Mouse (Mus musculus): Measurements from ENCODE around the gene Rbpms2.

The Rbpms2 gene

GRCm38 (mm10) chr9:65629025-65629766 is at the start of gene Rbpms2:
Gene Rbpms2 (plus strand): TSS chr9:65629648.
- no peak for DNase-seq (ENCODE audit: extremely low read depth, low read depth)

DNA sequence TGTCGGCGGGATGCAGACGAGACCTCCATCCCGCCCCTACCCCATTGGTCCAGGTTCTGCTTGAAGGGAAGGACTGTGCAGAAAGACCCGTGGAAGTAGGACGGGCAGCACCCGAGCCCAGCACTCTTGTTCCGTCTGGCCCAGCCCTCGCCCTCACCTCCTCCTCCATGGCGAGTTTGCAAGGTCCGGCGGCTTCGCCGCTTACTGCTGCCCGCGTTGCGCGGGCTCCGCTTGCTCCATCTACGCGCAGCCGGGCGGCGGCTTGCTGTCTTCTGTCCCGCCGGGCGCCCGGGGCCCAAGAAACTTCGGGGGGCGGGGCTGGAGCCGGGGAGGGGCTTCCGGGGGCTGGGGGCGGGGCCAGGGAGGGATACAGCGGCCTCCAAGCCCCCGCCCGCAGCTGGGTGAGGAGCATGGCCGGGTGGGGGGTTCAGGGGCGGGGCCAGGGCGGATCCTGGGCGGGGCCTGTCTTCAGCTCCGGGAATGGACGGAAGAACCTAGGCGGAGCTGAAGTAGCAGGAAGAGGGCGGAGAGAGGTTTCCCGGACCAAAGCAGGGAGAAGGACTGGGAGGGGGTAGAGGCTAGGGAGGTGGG is 49.6 kb upstream of the Rbpms2 start, which contains the start of gene Plekho2:
TSS of gene Plekho2 (minus strand) at position 260 of the 591 bp plus-strand sequence.
- peak; percentile 89 for DNase-seq (ENCODE audit: extremely low read depth, low read depth)

DNA sequence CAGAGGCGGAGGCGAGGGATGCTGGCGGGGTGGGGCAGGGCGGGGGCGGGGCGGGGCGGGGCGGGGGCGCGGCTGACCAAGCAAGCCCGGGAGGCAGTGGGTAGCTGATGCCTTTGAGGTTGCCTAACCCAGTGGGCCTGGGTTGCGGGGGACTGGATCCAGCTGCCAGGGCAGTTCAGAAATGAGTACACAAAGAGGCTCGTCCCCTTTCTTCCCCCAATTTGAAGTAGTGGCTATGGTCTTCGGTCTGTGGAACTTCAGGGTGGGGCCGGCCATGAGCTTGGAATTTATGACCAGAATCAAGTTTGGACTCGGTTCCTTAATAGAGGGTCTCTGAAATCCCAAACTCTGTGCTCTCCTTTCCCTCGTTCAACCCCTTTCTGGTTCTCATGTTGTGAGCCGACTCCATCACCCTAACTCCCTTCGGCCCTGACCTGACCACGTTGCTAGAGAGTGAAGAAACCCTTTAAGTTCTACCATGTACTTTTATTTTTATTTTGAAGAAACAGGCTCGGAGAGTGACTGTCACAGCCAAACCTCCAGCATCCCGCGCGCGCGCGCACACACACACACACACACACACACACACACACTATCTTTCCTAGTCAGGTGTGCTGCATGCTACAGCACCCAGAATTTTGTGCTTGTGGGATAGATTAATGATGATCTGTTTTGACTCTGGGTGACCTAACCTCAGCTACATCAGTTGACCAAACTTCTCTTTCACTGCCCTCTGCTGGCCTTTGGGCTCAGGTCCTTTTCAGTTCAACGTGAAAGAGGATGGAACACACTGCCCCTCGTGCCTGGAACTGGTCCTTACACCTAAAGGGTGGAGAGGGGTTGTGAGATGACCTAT is 48.8 kb upstream of the Rbpms2 start:
- DNase-seq (ENCODE audit: extremely low read depth, low read depth), result peak; percentile 86

DNA sequence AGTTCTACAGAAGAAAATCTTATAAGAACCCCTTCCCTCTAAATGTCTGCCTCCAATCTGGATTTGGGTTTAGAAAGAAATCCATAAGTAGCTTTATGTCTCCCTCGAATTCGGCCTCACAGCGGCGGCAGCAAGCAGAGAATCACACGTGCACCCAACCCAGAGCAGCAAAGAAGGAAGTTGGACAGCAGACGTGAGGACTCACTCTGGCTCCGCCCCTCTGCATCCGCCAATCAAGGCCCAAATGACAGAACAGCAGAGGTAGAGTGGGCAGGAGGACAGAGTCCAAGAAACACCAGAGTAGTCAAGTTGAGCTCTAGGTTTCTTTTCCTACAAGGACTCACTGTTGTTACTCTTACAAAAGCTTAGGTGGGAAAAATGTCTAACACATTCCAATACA is 46.4 kb upstream of the Rbpms2 start:
- peak; percentile 88 for DNase-seq (ENCODE audit: extremely low read depth, low read depth)

GRCm38 (mm10) chr9:65586406-65587269 is 42.8 kb upstream of the Rbpms2 start, which contains the start of gene Pif1:
Gene Pif1 (plus strand): TSS chr9:65587160.
- peak; percentile 91 for DNase-seq (ENCODE audit: extremely low read depth, low read depth)

DNA sequence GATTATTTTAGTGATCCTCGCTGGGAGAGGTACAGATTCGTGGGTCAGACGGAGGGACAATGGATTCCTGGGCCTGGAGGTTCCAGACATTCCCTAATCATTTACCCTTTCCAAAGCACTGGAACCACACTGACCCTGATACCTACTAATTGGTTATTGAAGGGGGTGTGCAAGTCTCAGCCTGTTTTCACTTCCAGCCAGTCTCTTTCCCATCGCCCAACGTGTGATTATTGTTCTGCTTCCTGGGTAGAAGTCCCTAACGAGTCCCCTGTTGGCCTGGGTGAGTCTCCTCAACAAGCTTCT is 42.2 kb upstream of the Rbpms2 start:
- no peak for DNase-seq (ENCODE audit: extremely low read depth, low read depth)

- peak; percentile 26 for DNase-seq (ENCODE audit: extremely low read depth, low read depth)
These were observed 41.7 kb upstream of the Rbpms2 start for GRCm38 (mm10) chr9:65587573-65588358.

DNA sequence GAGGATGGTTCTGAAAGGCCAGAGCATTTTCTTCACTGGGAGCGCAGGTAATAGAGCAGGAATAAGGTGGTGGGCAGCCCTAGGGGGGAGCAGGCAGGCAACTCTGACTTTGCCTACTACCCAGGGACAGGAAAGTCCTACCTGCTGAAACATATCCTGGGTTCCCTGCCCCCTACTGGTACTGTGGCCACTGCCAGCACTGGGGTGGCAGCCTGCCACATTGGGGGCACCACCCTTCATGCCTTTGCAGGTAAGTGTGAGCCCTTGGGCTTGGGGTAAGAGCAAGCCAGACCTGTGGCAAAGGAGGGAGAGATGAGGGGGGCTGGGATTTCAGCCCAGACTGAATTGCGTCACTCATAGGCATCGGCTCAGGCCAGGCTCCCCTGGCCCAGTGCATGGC is 40.4 kb upstream of the Rbpms2 start:
- DNase-seq (ENCODE audit: extremely low read depth, low read depth), result no peak

DNA sequence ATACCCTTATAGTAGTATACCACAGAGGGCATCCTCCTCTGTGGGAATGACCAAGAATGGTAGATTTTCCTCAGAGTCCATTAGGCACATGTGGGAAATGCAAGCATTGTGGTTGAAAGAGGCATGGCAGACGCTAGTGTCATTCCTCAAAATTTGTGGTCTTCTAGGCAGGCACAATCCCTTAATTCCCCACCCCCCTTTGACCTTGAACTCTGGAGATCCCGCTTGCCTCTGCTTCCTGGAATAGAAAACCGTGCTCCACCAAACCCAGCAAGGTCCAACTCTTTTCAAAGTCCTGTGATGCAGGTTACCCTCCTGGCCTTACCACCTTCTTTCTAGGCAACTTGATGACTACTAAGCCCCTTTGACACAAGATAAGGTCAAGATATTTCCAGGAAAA is 36.7 kb upstream of the Rbpms2 start:
- DNase-seq (ENCODE audit: extremely low read depth, low read depth), result no peak

DNA sequence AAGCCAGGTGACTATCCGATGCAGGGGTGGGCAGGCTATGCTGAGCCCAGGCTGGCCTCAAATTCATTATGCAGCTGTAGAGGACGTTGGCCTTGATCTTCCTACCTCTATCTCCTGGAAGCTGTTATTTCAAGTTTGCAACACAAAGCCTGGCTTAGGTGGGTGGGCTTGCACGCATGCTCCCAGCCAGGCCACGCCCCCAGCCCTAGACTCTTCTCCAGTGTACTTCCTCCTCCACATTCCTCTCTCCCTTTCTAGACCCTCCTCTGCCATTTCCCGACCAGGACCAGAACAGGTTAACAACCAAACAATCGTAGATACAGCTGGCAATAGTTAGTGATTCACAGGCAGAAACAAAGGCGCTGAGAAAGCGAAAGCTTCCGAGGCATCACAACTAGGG is 35.9 kb upstream of the Rbpms2 start:
- DNase-seq (ENCODE audit: extremely low read depth, low read depth), result no peak

DNA sequence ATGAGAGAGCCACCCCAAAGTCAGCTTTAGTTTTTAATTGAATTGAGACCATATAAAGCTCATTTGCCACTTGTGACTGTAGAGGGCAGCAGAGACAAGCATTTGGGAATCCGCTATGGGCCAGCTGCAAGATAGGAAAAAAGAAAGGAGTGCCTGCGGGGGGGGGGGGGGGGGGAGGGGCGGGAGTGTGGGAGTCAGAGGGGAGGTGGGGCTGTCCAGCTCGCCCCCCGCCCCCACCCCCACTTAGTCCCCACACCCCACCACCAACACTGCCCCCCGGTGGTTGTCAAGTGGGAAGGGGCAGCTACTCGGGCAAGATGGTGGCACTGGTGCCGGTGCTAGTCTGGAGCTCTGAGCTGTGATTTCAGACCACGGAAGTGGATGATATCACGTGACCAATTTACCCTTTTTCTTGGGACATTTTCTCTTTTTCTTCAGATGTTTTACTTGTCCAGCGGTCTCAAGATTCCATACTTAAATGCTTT is 30.6 kb upstream of the Rbpms2 start:
- peak; percentile 31 for DNase-seq (ENCODE audit: extremely low read depth, low read depth)

- no peak for DNase-seq (ENCODE audit: extremely low read depth, low read depth)
These were observed 28.5 kb upstream of the Rbpms2 start for GRCm38 (mm10) chr9:65600951-65601350.

DNA sequence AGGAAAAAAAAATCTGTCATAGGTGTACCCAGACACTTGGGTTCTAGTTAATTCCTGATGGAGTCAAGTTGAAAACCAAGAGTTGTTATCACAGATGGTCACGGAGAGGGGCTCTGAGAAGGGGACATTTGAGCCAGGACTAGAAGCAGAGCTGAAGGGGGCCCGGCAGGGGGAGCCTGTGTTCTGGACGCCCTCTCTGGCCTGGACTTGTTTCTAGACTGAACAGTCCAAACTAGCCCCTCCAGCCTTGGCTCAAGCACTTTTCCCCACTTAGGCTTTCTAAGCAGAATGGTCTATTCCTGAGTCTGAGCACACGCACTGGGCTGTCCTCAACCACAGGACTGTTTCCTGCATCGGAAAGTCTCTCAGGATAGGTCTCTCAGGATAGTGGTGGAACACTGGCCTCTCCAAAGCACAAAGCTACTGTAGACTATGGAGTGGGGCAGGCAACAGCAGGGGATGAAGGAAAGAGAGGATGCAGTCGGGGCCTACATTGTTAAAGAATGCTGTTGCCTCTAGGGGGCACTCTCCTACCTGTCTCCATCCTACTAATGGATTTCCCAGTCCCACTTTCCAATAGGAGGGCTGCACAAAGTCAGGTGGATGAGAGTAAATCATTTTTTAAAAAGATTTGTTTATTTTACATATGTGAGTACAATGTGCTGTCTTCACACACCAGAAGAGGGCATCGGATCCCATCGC is 25.9 kb upstream of the Rbpms2 start:
- no peak for DNase-seq (ENCODE audit: extremely low read depth, low read depth)

DNA sequence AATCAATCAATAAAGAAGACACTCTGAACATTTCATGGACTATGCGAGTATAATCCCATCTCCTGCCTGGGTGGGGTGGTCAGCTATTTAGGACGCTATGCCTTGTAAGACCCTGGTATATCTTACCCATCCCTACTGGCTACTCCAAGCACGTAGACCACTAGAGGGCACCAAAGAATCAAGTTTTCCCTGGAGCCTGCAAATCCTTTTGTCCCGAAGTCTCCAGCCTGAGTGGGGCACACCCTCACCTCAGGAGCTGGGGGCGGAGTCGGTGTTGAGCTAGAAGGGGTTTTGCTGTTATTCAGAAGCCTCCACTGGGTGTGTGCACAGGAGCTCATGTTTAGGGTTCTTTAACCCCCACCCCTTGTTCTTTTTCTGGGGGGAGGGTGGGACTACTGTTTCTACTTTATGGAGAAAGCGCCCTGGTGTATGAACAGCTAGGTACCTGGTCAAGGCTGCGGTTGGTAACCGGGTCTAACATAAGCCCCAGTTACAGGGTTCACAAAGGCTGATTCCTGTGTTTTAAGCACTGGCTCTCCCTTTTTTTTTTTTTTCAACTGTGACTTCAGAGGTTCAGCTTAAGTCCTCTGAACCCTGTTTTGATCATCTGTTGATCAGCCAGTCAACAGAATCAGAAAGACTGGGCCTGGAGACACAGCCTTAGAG is 23.8 kb upstream of the Rbpms2 start:
- peak; percentile 60 for DNase-seq (ENCODE audit: extremely low read depth, low read depth)

GRCm38 (mm10) chr9:65606321-65607109 is 22.9 kb upstream of the Rbpms2 start:
- DNase-seq (ENCODE audit: extremely low read depth, low read depth), result no peak

DNA sequence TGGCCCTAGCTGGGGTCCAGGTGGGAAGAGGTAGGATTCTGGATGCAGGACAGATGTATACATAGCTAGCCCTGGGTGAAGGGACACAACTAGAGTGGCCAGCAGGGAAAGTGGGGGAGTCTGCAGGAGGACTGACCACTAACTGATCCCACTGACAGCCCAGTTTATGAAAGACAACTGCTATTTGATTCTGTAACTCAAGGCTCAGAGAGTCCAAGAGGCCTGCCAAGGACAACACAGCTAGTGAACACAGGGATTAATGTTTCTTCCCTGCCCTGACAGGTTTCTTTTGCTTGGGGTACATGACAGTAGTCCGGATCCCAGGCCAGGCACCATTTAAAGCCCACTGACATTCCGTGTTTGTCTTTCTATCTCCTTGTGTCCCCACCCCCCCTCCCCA is 22.3 kb upstream of the Rbpms2 start:
- DNase-seq (ENCODE audit: extremely low read depth, low read depth), result no peak

- DNase-seq (ENCODE audit: extremely low read depth, low read depth), result no peak
These were observed 17.4 kb upstream of the Rbpms2 start for GRCm38 (mm10) chr9:65611969-65612486.

GRCm38 (mm10) chr9:65613098-65613497 is 16.4 kb upstream of the Rbpms2 start:
- DNase-seq (ENCODE audit: extremely low read depth, low read depth), result no peak

All from MEL-GATA-1-ER (cell line).